Mouse (Mus musculus): ENCODE measurements around the gene Bok. TPM values are rescaled to one million over a fixed set of nuclear protein-coding genes. Genes with fewer than 3 reads are reported as not detected.
"Not testable (repeated sequence)": the region's sequence is repeated elsewhere in the genome, so short reads cannot be mapped to it uniquely, and the experiment has no call there.

Bok gene
- 95.8 and 96.3 TPM in 2 replicates for polyA plus RNA-seq (2015; fragmentation: Nextera tagmentation; extraction: Ambion mirVana)

DNA sequence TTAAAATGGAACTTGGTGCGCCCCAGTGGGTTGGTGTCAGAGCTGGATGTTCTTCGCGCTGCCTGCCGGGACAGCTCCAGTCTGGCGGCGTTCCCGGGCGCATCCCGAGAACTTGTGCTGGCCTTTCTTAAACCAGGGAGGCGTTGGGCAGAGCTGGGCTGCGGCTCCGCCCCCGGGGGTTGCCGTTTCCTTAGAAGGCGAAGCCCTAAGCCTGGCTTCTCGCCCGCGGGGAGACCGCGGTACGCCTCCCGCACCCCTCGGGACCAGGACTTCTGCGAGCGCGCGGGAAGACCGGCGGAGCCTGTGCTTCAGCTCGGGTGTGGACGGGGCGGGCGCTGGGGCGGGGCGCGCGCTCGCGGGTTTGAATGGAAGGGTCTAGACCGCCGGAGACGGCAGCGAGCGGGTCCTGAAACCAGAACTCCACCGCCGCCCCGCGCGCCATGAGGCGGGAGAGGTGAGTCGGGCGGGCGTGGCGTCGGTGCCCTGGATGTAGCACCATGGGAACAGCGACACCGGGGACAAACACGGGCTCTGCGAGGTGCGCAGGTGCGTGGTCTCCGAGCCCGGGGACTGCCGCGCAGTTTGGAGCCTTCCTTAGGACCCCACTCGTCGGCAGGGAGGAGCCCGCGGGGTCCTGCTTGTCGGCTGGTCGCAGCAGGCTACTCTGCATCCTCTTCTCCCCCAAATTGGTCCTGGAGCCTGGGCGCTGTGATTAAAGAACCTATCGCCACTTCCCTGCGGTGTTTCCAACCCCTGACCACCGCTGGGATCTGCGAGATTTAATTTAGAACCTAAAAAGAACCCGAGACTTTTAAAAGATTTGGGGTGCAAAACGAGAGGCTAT is at the start of gene Bok:
TSS of gene Bok (plus strand) at position 260 of the 844 bp plus-strand sequence.
- H3K9me3 ChIP-seq, result no peaks in the 10 kb centered on the region
- H3K4me2 ChIP-seq (replicated peaks), result peak within 1 kb of the TSS; percentile 74
- ATAC-seq (replicated peaks), result peak; percentile 68
- under 1% methylated on average over 73 of the region's 78 CpGs for WGBS
- no peaks in the 10 kb centered on the region for H3K36me3 ChIP-seq
- H3K27ac ChIP-seq (replicated peaks), result peak within 1 kb of the TSS; percentile 72
- H3K9ac ChIP-seq (replicated peaks), result peak within 1 kb of the TSS; percentile 76
- 0 out of 2 replicates have a peak, but pooled peaks cover 3% of the 10 kb centered on the region for H3K27me3 ChIP-seq
- peaks cover 31% of the 10 kb centered on the region for H3K4me1 ChIP-seq
- H3K4me3 ChIP-seq, result peak within 1 kb of the TSS; percentile 63

DNA sequence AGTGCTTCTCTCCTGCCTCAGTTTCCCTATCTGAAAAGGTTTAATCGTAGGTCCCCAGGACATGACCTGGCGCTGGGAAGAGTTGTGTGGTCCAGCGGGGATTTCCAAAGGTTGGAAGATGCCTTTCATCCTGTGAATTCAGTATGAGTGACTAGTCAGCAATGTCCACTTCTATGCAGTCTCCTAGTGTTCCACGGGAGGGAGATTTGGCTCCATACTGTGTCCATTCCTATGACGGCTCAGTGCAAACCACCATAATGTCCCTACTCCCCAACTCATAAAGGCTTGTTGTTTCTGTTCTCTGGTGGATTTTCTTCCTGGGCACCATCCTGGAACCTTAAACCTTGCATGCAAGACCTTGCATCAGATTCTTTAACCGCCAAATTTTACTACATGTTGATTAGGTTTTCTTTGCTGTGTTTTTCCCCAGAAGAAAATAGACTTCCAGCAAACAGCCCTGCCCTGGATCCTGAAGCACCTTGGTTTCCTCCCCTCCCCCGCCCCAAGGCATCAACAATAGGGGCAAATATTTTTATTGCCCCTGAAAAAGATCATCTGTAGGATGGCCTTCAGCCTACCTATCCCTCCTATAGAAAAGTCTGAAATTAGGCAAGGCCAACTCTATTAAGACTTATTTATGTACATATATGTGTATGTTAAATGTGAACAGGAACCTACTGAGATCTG is 49.1 kb upstream of the Bok start:
- H3K4me2 ChIP-seq (replicated peaks), result peak overlapping the region; percentile 77
- no peaks in the 10 kb centered on the region for H3K9me3 ChIP-seq
- peak overlapping the region; percentile 79 for H3K4me3 ChIP-seq
- no peaks in the 10 kb centered on the region for H3K36me3 ChIP-seq
- peaks cover 26% of the 10 kb centered on the region for H3K4me1 ChIP-seq
- 34% methylated on average over 7 of the region's 7 CpGs for WGBS
- H3K9ac ChIP-seq (replicated peaks), result peak overlapping the region; percentile 61
- peak; percentile 23 for ATAC-seq (replicated peaks)
- peak overlapping the region; percentile 91 for H3K27ac ChIP-seq (replicated peaks)
- no peaks in the 10 kb centered on the region for H3K27me3 ChIP-seq

GRCm38 (mm10) chr1:93641978-93642377 is 43.5 kb upstream of the Bok start:
- Histone ChIP-seq H3K4me1 (no peaks in the 10 kb centered on the region), H3K9me3 (no peaks in the 10 kb centered on the region), H3K27me3 (no peaks in the 10 kb centered on the region), H3K4me2 (replicated peaks) (no peak overlapping the region), H3K36me3 (no peaks in the 10 kb centered on the region), H3K27ac (replicated peaks) (no peak overlapping the region), H3K4me3 (no peak overlapping the region), H3K9ac (replicated peaks) (no peak overlapping the region)
- ATAC-seq (replicated peaks), result no peak
- 90% methylated on average over 2 of the region's 2 CpGs for WGBS

- no peak for ATAC-seq (replicated peaks)
- Histone ChIP-seq H3K4me1 (no peaks in the 10 kb centered on the region), H3K4me2 (replicated peaks) (no peak overlapping the region), H3K4me3 (no peak overlapping the region), H3K27ac (replicated peaks) (no peak overlapping the region), H3K27me3 (no peaks in the 10 kb centered on the region), H3K36me3 (no peaks in the 10 kb centered on the region), H3K9me3 (no peaks in the 10 kb centered on the region), H3K9ac (replicated peaks) (no peak overlapping the region)
- WGBS, result 90% methylated on average over 2 of the region's 2 CpGs
Measured at GRCm38 (mm10) chr1:93642692-93643091, 42.8 kb upstream of the Bok start.

DNA sequence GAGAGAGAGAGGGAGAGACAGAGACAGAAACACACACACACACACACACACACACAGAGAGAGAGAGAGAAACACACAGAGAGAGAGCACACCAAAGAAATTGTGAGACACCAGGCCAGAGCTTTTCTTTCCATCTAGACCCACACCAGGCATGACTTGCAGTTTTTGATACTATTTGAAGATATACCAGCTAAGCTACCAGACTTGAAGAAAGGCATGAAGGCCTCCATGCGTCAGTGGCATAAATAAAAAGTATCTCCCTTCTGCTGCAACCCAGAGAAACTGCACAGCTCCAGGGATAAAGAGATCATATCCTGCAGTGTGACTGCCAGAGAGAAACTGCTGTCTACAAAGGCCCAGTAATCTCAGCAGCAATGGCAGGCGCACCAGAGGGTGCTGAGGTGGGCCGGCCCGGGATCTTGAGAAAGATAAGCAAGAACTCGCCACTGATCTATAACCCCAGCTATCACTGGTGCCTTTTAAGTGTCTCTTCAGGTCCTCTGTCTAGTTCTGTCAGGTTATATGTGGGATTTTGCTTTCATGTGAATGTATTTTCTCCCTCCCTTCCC is 35.8 kb upstream of the Bok start:
- Histone ChIP-seq H3K4me1 (no peaks in the 10 kb centered on the region), H3K4me2 (replicated peaks) (no peak overlapping the region), H3K9ac (replicated peaks) (no peak overlapping the region), H3K9me3 (no peaks in the 10 kb centered on the region), H3K36me3 (no peaks in the 10 kb centered on the region), H3K27ac (replicated peaks) (no peak overlapping the region), H3K4me3 (no peak overlapping the region), H3K27me3 (no peaks in the 10 kb centered on the region)
- 85% methylated on average over 5 of the region's 5 CpGs for WGBS
- no peak for ATAC-seq (replicated peaks)

DNA sequence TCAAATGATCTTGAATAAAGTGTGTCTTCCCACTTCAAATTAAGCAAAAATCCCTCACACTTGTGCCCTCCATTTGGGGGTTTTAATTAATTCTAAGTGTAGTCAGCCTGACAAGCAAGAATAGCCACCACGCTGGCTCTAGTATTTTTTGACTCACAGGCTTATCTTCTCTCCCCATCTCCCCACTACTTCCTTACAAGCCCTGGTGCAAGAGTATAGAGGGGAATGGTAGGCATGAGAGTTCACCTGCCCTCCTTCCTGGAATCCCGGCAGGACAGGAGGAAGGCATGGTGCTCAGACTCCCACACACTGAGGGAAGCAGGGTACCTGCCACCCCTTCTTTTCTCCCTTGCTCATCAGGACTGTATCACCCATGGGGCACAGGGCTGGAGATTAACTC is 31.2 kb upstream of the Bok start:
- no peaks in the 10 kb centered on the region for H3K36me3 ChIP-seq
- no peak for ATAC-seq (replicated peaks)
- no peak overlapping the region for H3K4me3 ChIP-seq
- no peak overlapping the region for H3K9ac ChIP-seq (replicated peaks)
- no peaks in the 10 kb centered on the region for H3K4me1 ChIP-seq
- H3K9me3 ChIP-seq, result no peaks in the 10 kb centered on the region
- 68% methylated on average over 2 of the region's 2 CpGs for WGBS
- no peaks in the 10 kb centered on the region for H3K27me3 ChIP-seq
- no peak overlapping the region for H3K27ac ChIP-seq (replicated peaks)
- H3K4me2 ChIP-seq (replicated peaks), result no peak overlapping the region

GRCm38 (mm10) chr1:93654798-93655197 is 30.7 kb upstream of the Bok start:
- H3K4me2 ChIP-seq (replicated peaks), result no peak overlapping the region
- no peak for ATAC-seq (replicated peaks)
- H3K4me3 ChIP-seq, result no peak overlapping the region
- no peaks in the 10 kb centered on the region for H3K27me3 ChIP-seq
- no peak overlapping the region for H3K27ac ChIP-seq (replicated peaks)
- H3K9ac ChIP-seq (replicated peaks), result no peak overlapping the region
- no peaks in the 10 kb centered on the region for H3K36me3 ChIP-seq
- no peaks in the 10 kb centered on the region for H3K4me1 ChIP-seq
- H3K9me3 ChIP-seq, result no peaks in the 10 kb centered on the region
- WGBS, result 90% methylated on average over 2 of the region's 2 CpGs

DNA sequence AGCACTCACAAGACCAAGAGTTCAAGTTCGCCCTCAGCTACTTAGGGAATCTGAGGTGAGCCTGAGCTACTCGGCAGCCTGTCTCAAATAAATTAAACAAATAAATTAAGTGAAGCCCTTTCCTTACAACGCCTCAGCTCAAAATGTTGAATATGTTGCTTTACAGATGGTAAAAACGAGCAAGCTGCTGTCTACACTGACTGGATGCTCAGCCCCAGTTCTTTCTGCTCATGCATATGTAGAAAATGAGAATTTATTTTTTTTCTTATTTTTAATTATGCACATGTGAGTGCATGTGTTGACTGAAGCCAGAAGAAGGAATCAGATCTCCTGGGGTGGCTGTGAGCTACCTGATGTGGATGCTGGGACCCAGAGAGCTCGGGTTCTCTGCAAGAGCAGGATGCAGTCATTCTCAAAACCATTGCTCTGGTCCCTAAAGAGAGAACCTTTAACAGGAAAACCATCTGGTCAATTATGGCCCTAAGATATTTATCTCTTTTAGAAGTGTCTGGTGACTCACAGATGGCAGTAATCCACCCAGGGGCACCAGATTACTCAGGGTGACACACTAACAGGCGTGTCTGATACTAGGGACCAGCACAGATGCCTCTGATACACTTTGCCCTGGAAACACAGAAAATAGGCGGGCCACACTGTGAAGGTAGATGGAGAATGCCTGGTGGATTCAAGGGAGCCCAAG is 29.0 kb upstream of the Bok start:
- no peaks in the 10 kb centered on the region for H3K4me1 ChIP-seq
- no peak for ATAC-seq (replicated peaks)
- H3K27me3 ChIP-seq, result no peaks in the 10 kb centered on the region
- H3K4me3 ChIP-seq, result no peak overlapping the region
- no peak overlapping the region for H3K27ac ChIP-seq (replicated peaks)
- no peak overlapping the region for H3K9ac ChIP-seq (replicated peaks)
- H3K36me3 ChIP-seq, result no peaks in the 10 kb centered on the region
- no peaks in the 10 kb centered on the region for H3K9me3 ChIP-seq
- 81% methylated on average over 7 of the region's 7 CpGs for WGBS
- H3K4me2 ChIP-seq (replicated peaks), result no peak overlapping the region

GRCm38 (mm10) chr1:93657025-93657360 is 28.5 kb upstream of the Bok start:
- ATAC-seq (replicated peaks), result no peak

GRCm38 (mm10) chr1:93658559-93658958 is 26.9 kb upstream of the Bok start, which contains the start of gene Stk25:
TSS of gene Stk25 (minus strand) at chr1:93658659.
- not testable (repeated sequence) for H3K9ac ChIP-seq (replicated peaks); H3K27me3 ChIP-seq; ATAC-seq (replicated peaks); H3K4me2 ChIP-seq (replicated peaks); H3K36me3 ChIP-seq; H3K27ac ChIP-seq (replicated peaks); H3K9me3 ChIP-seq; H3K4me3 ChIP-seq; H3K4me1 ChIP-seq

More at GRCm38 (mm10) chr1:93657025-93657360, 28.5 kb upstream of the Bok start:
- H3K27me3 ChIP-seq, result no peaks in the 10 kb centered on the region
- no peaks in the 10 kb centered on the region for H3K36me3 ChIP-seq
- H3K4me2 ChIP-seq (replicated peaks), result no peak overlapping the region
- H3K4me3 ChIP-seq, result no peak overlapping the region
- H3K27ac ChIP-seq (replicated peaks), result no peak overlapping the region
- H3K9ac ChIP-seq (replicated peaks), result no peak overlapping the region
- H3K9me3 ChIP-seq, result no peaks in the 10 kb centered on the region
- H3K4me1 ChIP-seq, result no peaks in the 10 kb centered on the region
- WGBS, result 92% methylated on average over 5 of the region's 5 CpGs

DNA sequence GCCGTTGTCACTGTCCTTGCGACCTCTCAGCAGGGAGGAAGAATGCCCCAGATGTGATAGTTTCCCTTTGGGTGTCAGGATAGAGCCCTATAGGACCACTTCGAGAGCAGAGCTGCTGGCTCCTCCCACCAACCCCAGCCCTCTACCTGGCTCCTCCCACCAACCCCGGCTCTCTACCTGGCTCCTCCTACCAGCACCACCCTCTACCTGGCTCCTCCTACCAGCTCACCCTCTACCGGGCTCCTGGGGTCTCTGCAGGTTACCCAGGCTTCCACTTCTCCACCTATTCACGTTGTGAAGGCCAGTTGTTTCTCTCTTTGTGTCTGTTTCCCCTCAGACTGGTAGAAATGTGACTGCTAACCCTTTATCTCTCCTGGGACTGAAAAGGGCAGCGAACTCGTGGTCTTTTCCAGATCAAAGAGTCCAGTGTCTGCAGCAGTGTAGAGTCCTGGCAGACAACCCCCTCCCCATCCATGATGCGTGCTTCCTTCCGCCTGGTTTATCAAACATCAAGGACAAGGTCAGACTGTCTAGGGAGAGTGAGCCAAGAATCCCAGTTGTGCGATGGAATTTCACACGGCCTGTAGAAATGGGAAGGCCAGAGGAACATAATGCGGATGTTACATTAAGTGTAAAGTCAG is 17.6 kb upstream of the Bok start:
- H3K27me3 ChIP-seq, result no peaks in the 10 kb centered on the region
- no peak; the same call in 1 of the 2 replicates for ATAC-seq (replicated peaks)
- no peak overlapping the region for H3K4me2 ChIP-seq (replicated peaks)
- no peaks in the 10 kb centered on the region for H3K36me3 ChIP-seq
- no peak overlapping the region for H3K9ac ChIP-seq (replicated peaks)
- H3K27ac ChIP-seq (replicated peaks), result no peak overlapping the region
- H3K4me3 ChIP-seq, result no peak overlapping the region
- H3K9me3 ChIP-seq, result no peaks in the 10 kb centered on the region
- peaks cover 11% of the 10 kb centered on the region for H3K4me1 ChIP-seq
- 29% methylated on average over 13 of the region's 13 CpGs for WGBS

Measured in forebrain, embryonic 15.5 days (tissue).